Mouse (Mus musculus) layer of hippocampus, adult 9-10 months (tissue): ENCODE data around the gene Dlx2.

ENCODE experiments used
- DNase-seq: peaks from one replicate; pipeline ENCODE4 v3.0.0; 2022; ENCODE audit warnings: low spot score

Gene Dlx2

DNA sequence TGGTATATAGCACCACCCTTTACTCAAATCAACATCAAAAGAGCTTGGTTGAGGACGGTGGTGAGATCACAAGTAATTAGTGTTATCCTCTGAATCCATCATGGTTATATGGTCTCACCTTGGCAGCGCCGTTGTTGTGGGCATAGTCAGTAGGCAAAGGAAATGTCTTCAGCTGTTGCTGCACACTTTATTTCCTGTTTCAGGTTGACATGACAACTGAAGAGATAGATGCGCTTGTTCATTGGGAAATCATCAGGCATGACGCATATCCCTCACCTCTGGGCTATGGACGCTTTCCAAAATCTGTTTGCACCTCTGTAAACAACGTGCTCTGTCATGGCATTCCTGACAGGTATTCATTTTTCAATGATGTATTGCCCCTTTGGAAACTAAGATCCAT is 35.3 kb downstream of the Dlx2 start:
- no peak for DNase-seq

DNA sequence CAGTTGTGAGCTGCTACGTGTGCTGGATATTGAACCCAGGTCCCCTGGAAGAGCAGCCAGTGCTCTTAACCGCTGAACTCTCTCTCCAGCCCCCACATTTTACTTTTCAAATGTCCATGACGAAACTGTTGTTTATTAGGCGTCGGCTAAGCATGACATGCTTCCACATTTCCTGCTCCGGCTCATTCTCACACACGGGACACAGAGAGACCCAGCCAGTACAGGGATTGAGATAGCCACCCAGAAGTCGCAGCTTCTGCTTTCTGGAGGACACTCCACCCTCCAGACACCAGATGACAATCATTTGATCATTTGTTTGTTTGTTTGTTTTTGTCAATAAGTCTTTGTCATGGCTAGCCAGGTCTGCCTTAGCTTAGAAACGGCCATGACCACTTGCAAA is 41.7 kb downstream of the Dlx2 start:
- no peak for DNase-seq

DNA sequence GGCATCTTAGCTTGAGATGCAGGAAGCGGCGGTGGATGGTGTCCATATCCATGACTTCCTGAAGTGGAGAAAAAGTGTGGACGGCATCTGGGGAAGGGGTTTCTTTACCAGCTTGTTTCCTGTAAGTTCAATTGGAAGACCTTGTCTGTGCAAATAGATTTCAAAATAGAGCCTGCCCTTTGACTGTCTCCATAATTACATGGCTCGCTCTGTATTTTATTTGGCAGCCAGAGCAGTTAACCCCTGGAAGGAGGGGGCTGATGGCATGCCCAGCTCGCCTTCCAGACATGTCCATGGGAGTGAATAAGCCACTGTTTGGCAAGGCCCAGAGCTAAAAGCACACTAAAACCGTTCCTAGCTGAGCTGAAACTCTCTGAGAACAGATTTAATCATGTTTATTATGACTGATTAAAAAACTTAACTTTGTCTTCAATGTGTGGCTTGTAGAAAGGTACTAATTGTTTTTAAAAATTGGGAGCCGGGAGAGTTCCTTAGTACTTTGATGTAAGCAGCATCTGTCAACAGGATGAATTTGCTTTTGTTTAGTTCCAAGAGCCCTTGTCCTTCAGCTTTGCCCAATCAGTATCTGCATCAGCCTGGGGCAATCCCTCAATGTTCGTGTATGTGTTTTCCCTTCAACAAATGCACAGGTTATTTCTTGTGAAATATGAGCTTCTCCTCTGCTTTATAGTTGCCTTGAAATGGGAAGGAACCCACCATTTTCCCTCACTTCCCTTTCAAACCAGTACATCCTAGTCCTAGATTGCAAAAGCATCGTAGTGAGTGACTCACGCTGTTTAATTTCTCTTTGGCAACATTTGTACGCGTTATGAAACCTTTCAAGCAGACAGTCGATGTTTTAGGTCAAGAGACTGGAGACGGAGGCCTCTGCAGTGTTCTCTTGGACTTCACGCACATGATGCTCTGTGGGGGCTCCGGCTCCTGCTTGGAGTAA is 47.0 kb downstream of the Dlx2 start:
- no peak for DNase-seq

DNA sequence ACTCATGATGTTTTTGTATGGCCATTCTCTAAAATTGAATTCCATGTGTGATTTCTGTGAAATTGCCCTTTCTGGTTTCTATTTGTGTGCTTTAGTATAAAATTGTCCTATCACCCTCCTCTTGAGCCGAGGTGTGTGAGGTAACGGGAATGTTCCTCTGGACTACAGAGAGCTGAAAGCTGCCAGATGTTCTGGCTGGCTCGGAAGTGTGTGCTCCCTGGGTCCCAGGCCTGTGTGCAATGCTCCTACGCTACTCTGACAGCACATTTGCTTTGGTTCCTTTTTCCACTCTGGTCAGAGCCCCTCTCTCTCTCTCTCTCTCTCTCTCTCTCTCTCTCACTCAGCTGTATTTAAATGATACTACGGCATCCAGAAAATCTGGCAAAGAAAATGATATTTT is 49.4 kb downstream of the Dlx2 start:
- no peak for DNase-seq

DNA sequence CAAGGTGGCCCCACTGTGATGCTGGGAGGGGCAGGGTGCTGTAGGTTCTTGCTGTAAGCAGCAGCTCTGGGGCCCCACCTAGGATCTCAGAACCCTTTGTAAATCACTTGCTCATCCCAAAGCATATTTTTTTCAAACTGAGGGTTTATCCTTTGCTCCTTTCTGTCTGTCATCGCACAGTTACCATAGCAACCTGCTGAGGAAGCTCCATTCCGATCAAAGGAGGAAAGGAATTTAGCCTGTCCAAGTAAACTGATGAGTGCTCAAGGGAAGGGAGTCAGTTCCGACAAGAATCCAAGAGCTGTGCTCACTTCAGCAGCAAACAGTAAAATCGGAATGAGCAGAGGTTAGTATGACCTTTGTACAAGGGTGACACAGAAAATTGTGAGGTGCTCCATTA is 51.6 kb downstream of the Dlx2 start:
- no peak for DNase-seq

DNA sequence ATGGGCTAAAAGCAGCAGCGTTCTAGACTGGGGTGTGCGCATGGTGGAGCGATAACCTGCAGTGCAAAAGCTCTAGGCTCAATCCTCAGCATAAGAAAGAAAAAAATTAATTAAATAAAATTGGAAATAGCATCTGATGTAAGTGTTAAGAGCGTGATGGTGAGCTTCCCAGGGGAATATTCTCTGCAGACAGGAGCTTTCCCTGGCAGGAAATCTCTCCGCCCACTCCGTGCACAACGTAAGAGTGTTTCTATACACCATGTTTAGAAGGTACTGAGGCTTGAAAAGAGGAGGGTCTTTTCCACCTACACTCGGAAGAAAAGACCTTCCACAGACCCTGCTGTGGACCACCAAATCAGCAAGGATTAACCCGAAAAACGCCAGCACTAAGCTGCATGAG is 52.1 kb downstream of the Dlx2 start:
- no peak for DNase-seq
